Mouse (Mus musculus): ENCODE measurements around the gene Mfsd5. TPM values are rescaled to one million over a fixed set of nuclear protein-coding genes. Genes with fewer than 3 reads are reported as not detected.

The Mfsd5 gene
- polyA plus RNA-seq, 1 experiment from 2014 or later: 39.3 TPM

DNA sequence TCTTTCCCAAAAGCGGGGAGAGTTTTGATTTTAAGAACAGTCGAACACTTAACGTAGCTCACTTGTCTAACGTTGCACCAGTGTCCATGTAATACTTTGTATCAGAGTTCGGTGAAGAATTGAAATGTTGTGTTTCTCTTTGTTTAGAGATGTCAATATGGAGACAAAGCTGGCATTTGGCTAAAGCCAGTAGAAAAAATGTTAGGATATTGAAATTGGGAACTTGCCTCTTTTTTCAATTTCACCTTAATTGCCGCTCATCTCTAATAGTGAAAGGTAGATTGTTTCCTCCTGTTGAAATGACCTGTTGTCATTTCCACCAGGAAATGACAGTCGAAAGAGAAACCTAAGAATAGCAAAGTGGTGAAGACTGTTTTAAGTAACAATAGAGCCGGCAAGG lies 47.6 kb downstream of the Mfsd5 start:
- H3K27ac ChIP-seq: no peak overlapping the region
- WGBS: 53% methylated on average over 8 of the region's 8 CpGs
- H3K36me3 ChIP-seq: peaks cover 37% of the 10 kb centered on the region
- peaks cover 17% of the 10 kb centered on the region for H3K4me1 ChIP-seq (replicated peaks)
- H3K4me3 ChIP-seq: peak overlapping the region; percentile 70
- no peak for ATAC-seq (replicated peaks; ENCODE audit: insufficient number of reproducible peaks, insufficient read depth, low FRiP score, low read depth)
- no peaks in the 10 kb centered on the region for H3K27me3 ChIP-seq
- peak overlapping the region; percentile 76 for H3K9ac ChIP-seq
- no peaks in the 10 kb centered on the region for H3K9me3 ChIP-seq (replicated peaks)
- H3K4me2 ChIP-seq: peak overlapping the region; percentile 68

Other genes starting within 250 kb of the Mfsd5 start
- 56.5 and 71.8 TPM in 2 replicates for gene Eif4b, start 205.7 kb upstream of the Mfsd5 start, polyA plus RNA-seq (2015; fragmentation: Nextera tagmentation; extraction: Ambion mirVana)
- 30.9 and 31.0 TPM in 2 replicates for gene Tns2, start 179.0 kb upstream of the Mfsd5 start, polyA plus RNA-seq (2015; fragmentation: Nextera tagmentation; extraction: Ambion mirVana)
- 16.0 and 22.4 TPM in 2 replicates for gene Spryd3, start 143.2 kb upstream of the Mfsd5 start, polyA plus RNA-seq (2015; fragmentation: Nextera tagmentation; extraction: Ambion mirVana)
- 9.5 and 10.2 TPM in 2 replicates for gene Igfbp6, start 135.1 kb upstream of the Mfsd5 start, polyA plus RNA-seq (2015; fragmentation: Nextera tagmentation; extraction: Ambion mirVana)
- gene Soat2, start 128.9 kb upstream of the Mfsd5 start, polyA plus RNA-seq (2015; fragmentation: Nextera tagmentation; extraction: Ambion mirVana): 0.23 and 0.63 TPM in 2 replicates
- 25.8 and 34.3 TPM in 2 replicates for gene Zfp740, start 76.2 kb upstream of the Mfsd5 start, polyA plus RNA-seq (2015; fragmentation: Nextera tagmentation; extraction: Ambion mirVana)
- gene Csad, start 74.7 kb upstream of the Mfsd5 start, polyA plus RNA-seq (2015; fragmentation: Nextera tagmentation; extraction: Ambion mirVana): 31.1 and 47.9 TPM in 2 replicates
- 1.7 and 8.9 TPM in 2 replicates for gene Itgb7, start 47.5 kb upstream of the Mfsd5 start, polyA plus RNA-seq (2015; fragmentation: Nextera tagmentation; extraction: Ambion mirVana)
- 7.9 and 15.8 TPM in 2 replicates for gene Rarg, start 21.9 kb upstream of the Mfsd5 start, polyA plus RNA-seq (2015; fragmentation: Nextera tagmentation; extraction: Ambion mirVana)
- gene Gm9918, start 8.9 kb upstream of the Mfsd5 start, polyA plus RNA-seq (2015; fragmentation: Nextera tagmentation; extraction: Ambion mirVana): not detected in 2 replicates
- gene Espl1, start 16.8 kb downstream of the Mfsd5 start, polyA plus RNA-seq (2015; fragmentation: Nextera tagmentation; extraction: Ambion mirVana): 14.7 and 20.0 TPM in 2 replicates
- 261 and 296 TPM in 2 replicates for gene Pfdn5, start 46.7 kb downstream of the Mfsd5 start, polyA plus RNA-seq (2015; fragmentation: Nextera tagmentation; extraction: Ambion mirVana)
- 47.9 and 69.2 TPM in 2 replicates for gene Myg1, start 52.3 kb downstream of the Mfsd5 start, polyA plus RNA-seq (2015; fragmentation: Nextera tagmentation; extraction: Ambion mirVana)
- 39.1 and 52.4 TPM in 2 replicates for gene Aaas, start 71.3 kb downstream of the Mfsd5 start, polyA plus RNA-seq (2015; fragmentation: Nextera tagmentation; extraction: Ambion mirVana)
- 0.15 and 0.22 TPM in 2 replicates for gene Sp7, start 87.7 kb downstream of the Mfsd5 start, polyA plus RNA-seq (2015; fragmentation: Nextera tagmentation; extraction: Ambion mirVana)
- 4.7 and 5.0 TPM in 2 replicates for gene Sp1, start 126.7 kb downstream of the Mfsd5 start, polyA plus RNA-seq (2015; fragmentation: Nextera tagmentation; extraction: Ambion mirVana)
- gene Amhr2, start 165.9 kb downstream of the Mfsd5 start, polyA plus RNA-seq (2015; fragmentation: Nextera tagmentation; extraction: Ambion mirVana): 4.9 and 5.7 TPM in 2 replicates
- gene Prr13, start 179.6 kb downstream of the Mfsd5 start, polyA plus RNA-seq (2015; fragmentation: Nextera tagmentation; extraction: Ambion mirVana): 87.9 and 91.2 TPM in 2 replicates
- 130 and 139 TPM in 2 replicates for gene Pcbp2, start 191.1 kb downstream of the Mfsd5 start, polyA plus RNA-seq (2015; fragmentation: Nextera tagmentation; extraction: Ambion mirVana)
- gene Gm10337, start 224.3 kb downstream of the Mfsd5 start, polyA plus RNA-seq (2015; fragmentation: Nextera tagmentation; extraction: Ambion mirVana): 2.0 and 2.6 TPM in 2 replicates
- 9.8 and 13.1 TPM in 2 replicates for gene Map3k12, start 237.6 kb downstream of the Mfsd5 start, polyA plus RNA-seq (2015; fragmentation: Nextera tagmentation; extraction: Ambion mirVana)
- gene Tarbp2, start 238.7 kb downstream of the Mfsd5 start, polyA plus RNA-seq (2015; fragmentation: Nextera tagmentation; extraction: Ambion mirVana): 78.3 and 87.9 TPM in 2 replicates
- gene Npff, start 245.5 kb downstream of the Mfsd5 start, polyA plus RNA-seq (2015; fragmentation: Nextera tagmentation; extraction: Ambion mirVana): 2.3 and 2.4 TPM in 2 replicates